In the genomic region with DNA sequence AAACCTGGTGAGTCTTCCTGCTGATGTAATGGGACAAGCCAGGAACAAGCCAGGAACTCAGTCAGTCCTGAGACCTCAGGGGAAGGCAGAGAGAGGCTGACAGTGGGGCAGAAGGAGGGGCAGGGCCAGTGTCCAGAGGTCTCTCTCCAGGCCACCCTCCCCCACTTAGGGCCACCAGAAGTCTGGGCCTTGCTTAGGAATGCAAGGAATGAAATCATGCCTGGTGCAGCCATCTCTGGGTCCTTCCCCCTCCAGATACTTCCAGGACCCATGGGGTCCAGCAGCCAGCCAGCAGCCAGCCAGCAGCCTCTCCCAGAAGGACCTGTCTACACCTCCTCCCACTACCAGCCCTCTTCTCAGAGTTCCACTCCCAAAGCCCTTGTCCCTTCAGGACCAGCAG, we compare ENCODE assay signal across 10 mouse cellular contexts. TPM values are rescaled to one million over a fixed set of nuclear protein-coding genes. Genes with fewer than 3 reads are reported as not detected.
A peak's percentile ranks its signal among the peaks of the same experiment; 100 is the strongest.
DNase-seq lines count a peak whose midpoint lies in the region; ATAC-seq and TF ChIP-seq lines count a peak whose summit lies in the region.
"Had no signal": no experiment of that assay in that cellular context is flagged by ENCODE, and none has a peak within 500 bp of the region (broad histone marks: within the 10 kb centered on the region; RNA-seq: fewer than 3 reads in every experiment).

No protein-coding gene starts in this region.

- intact Hi-C loops in gastrocnemius, adult 2 months (cut with DNase I), result no loop called here

- no peak for DNase-seq in gastrocnemius, adult 2 months
- DNase-seq in gastrocnemius, postnatal 10 days, result no peak
- peak; percentile 19 for DNase-seq in midbrain, embryonic 10.5 days (ENCODE audit: low spot score)
- peak; percentile 76 for DNase-seq in kidney, postnatal 10 days
- no peak for DNase-seq in stomach, postnatal 0 days (ENCODE audit: low spot score)
- DNase-seq in cerebellum, postnatal 14 days, result no peak
- no peak for DNase-seq in forebrain, postnatal 0 days
- DNase-seq: cerebellum, adult 8-10 months had no signal

- H3K36me3 ChIP-seq in midbrain, embryonic 10.5 days, result peaks cover 6% of the 10 kb centered on the region; the same call in 1 of the 2 replicates
- no peaks in the 10 kb centered on the region for H3K36me3 ChIP-seq in midbrain, embryonic 15.5 days (replicated peaks)
- no peaks in the 10 kb centered on the region for H3K36me3 ChIP-seq in stomach, postnatal 0 days (ENCODE audit: control insufficient read depth, insufficient read depth, low read length)
- H3K36me3 ChIP-seq in forebrain, postnatal 0 days (ENCODE audit: insufficient read depth), result no peaks in the 10 kb centered on the region

- peak overlapping the region; percentile 50 for H3K27ac ChIP-seq in gastrocnemius, adult 2 months
- peak overlapping the region; percentile 62 for H3K27ac ChIP-seq in midbrain, embryonic 10.5 days (replicated peaks)
- H3K27ac ChIP-seq in midbrain, embryonic 15.5 days, result no peak overlapping the region
- H3K27ac ChIP-seq in stomach, postnatal 0 days (replicated peaks), result no peak overlapping the region; the same call in 1 of the 2 replicates
- H3K27ac ChIP-seq in forebrain, postnatal 0 days (ENCODE audit: low read depth, low read length), result no peak overlapping the region

- H3K4me1 ChIP-seq in midbrain, embryonic 10.5 days, result peaks cover 76% of the 10 kb centered on the region
- H3K4me1 ChIP-seq in midbrain, embryonic 15.5 days, result peaks cover 13% of the 10 kb centered on the region
- peaks cover 18% of the 10 kb centered on the region for H3K4me1 ChIP-seq in stomach, postnatal 0 days (replicated peaks; ENCODE audit: control insufficient read depth, insufficient read depth)
- H3K4me1 ChIP-seq in forebrain, postnatal 0 days (ENCODE audit: insufficient read depth), result peaks cover 11% of the 10 kb centered on the region

- no peak overlapping the region for H3K4me3 ChIP-seq in gastrocnemius, adult 2 months
- H3K4me3 ChIP-seq in midbrain, embryonic 10.5 days, result no peak overlapping the region
- no peak overlapping the region for H3K4me3 ChIP-seq in midbrain, embryonic 15.5 days
- no peak overlapping the region for H3K4me3 ChIP-seq in stomach, postnatal 0 days (ENCODE audit: low read depth, low read length)
- H3K4me3 ChIP-seq in forebrain, postnatal 0 days (ENCODE audit: low read depth, low read length), result no peak overlapping the region

- TF ChIP-seq EP300 in stomach, postnatal 0 days (optimal IDR thresholded peaks at IDR 0.05), result no peak

- H3K9ac ChIP-seq in midbrain, embryonic 15.5 days, result no peak overlapping the region
- peak overlapping the region; percentile 31 for H3K9ac ChIP-seq in stomach, postnatal 0 days (ENCODE audit: low read length)
- H3K9ac ChIP-seq in forebrain, postnatal 0 days, result no peak overlapping the region

- no peak for ATAC-seq in midbrain, embryonic 15.5 days (replicated peaks)
- no peak for ATAC-seq in stomach, postnatal 0 days (ENCODE audit: low FRiP score, low TSS enrichment)
- no peak for ATAC-seq in forebrain, postnatal 0 days

- no peak overlapping the region for H3K4me2 ChIP-seq in midbrain, embryonic 15.5 days
- no peak overlapping the region for H3K4me2 ChIP-seq in stomach, postnatal 0 days (replicated peaks; ENCODE audit: low read depth)
- H3K4me2 ChIP-seq in forebrain, postnatal 0 days (ENCODE audit: low read depth), result no peak overlapping the region

- no peaks in the 10 kb centered on the region for H3K27me3 ChIP-seq in midbrain, embryonic 10.5 days (ENCODE audit: low read depth, poor library complexity, severe bottlenecking)
- H3K27me3 ChIP-seq in midbrain, embryonic 15.5 days (replicated peaks), result no peaks in the 10 kb centered on the region
- H3K27me3 ChIP-seq in stomach, postnatal 0 days (ENCODE audit: control insufficient read depth, insufficient read depth, low read length), result no peaks in the 10 kb centered on the region
- no peaks in the 10 kb centered on the region for H3K27me3 ChIP-seq in forebrain, postnatal 0 days (ENCODE audit: insufficient read depth, low read length)

- TF ChIP-seq CTCF in gastrocnemius, adult 2 months (IDR thresholded peaks at IDR 0.05), result no peak
- no peak for TF ChIP-seq CTCF in stomach, postnatal 0 days (IDR thresholded peaks at IDR 0.05; ENCODE audit: low read depth)
- no peak for TF ChIP-seq CTCF in forebrain, postnatal 0 days (IDR thresholded peaks at IDR 0.05; ENCODE audit: low read depth)

- H3K9me3 ChIP-seq in midbrain, embryonic 10.5 days (replicated peaks), result no peaks in the 10 kb centered on the region
- H3K9me3 ChIP-seq in midbrain, embryonic 15.5 days, result no peaks in the 10 kb centered on the region
- no peaks in the 10 kb centered on the region for H3K9me3 ChIP-seq in stomach, postnatal 0 days (ENCODE audit: control insufficient read depth, low read length)
- no peaks in the 10 kb centered on the region for H3K9me3 ChIP-seq in forebrain, postnatal 0 days (ENCODE audit: low read length)

RNA-seq across cellular contexts. Expression of a gene that starts 10.3 kb away (rescaled TPM):
- total RNA-seq in gastrocnemius, adult 2 months (2021), result 10 to 100 TPM; 13.0 to 13.1 TPM
- 10 to 100 TPM; 24.7 to 27.5 TPM for total RNA-seq in gastrocnemius, postnatal 10 days (2021)
- 29.2 and 30.5 TPM in 2 replicates for polyA plus RNA-seq in midbrain, embryonic 10.5 days (2016; fragmentation: Nextera tagmentation; extraction: Ambion mirVana)
- 22.8 and 24.8 TPM in 2 replicates for polyA plus RNA-seq in midbrain, embryonic 15.5 days (2015; fragmentation: Nextera tagmentation; extraction: Ambion mirVana)
- 9.8 and 12.0 TPM in 2 replicates for polyA plus RNA-seq in stomach, postnatal 0 days (2015; fragmentation: Nextera tagmentation; extraction: Ambion mirVana)
- total RNA-seq in forebrain, postnatal 0 days (2014; rRNA removed), result 35.2 and 49.1 TPM in 2 replicates
- 21.4 and 23.3 TPM in 2 replicates for polyA plus RNA-seq in forebrain, postnatal 0 days (2015; fragmentation: Nextera tagmentation; extraction: Ambion mirVana)

RNA-seq across cellular contexts. Expression of a gene that starts 10.3 kb away (rescaled TPM):
- 1 to 10 TPM; 2.4 to 3.2 TPM for total RNA-seq in gastrocnemius, adult 2 months (2021)
- 1 to 10 TPM; 5.5 to 7.0 TPM for total RNA-seq in gastrocnemius, postnatal 10 days (2021)
- 60.9 and 66.4 TPM in 2 replicates for polyA plus RNA-seq in midbrain, embryonic 10.5 days (2016; fragmentation: Nextera tagmentation; extraction: Ambion mirVana)
- polyA plus RNA-seq in midbrain, embryonic 15.5 days (2015; fragmentation: Nextera tagmentation; extraction: Ambion mirVana), result 20.9 and 21.6 TPM in 2 replicates
- polyA plus RNA-seq in stomach, postnatal 0 days (2015; fragmentation: Nextera tagmentation; extraction: Ambion mirVana), result 33.9 and 34.1 TPM in 2 replicates
- total RNA-seq in forebrain, postnatal 0 days (2014; rRNA removed), result 11.5 and 11.9 TPM in 2 replicates
- 7.4 and 11.5 TPM in 2 replicates for polyA plus RNA-seq in forebrain, postnatal 0 days (2015; fragmentation: Nextera tagmentation; extraction: Ambion mirVana)

RNA-seq across cellular contexts. Expression of a gene that starts 40.6 kb away (rescaled TPM):
- total RNA-seq in gastrocnemius, adult 2 months (2021), result not detected
- not detected for total RNA-seq in gastrocnemius, postnatal 10 days (2021)
- polyA plus RNA-seq in midbrain, embryonic 10.5 days (2016; fragmentation: Nextera tagmentation; extraction: Ambion mirVana), result 0.14 and 0.20 TPM in 2 replicates
- polyA plus RNA-seq in midbrain, embryonic 15.5 days (2015; fragmentation: Nextera tagmentation; extraction: Ambion mirVana), result 0.14 and 0.18 TPM in 2 replicates
- 20.1 and 27.2 TPM in 2 replicates for polyA plus RNA-seq in stomach, postnatal 0 days (2015; fragmentation: Nextera tagmentation; extraction: Ambion mirVana)
- total RNA-seq in forebrain, postnatal 0 days (2014; rRNA removed), result 0.10 and 0.15 TPM in 2 replicates
- 0.09 TPM in 1 of 2 replicates, not detected in the other for polyA plus RNA-seq in forebrain, postnatal 0 days (2015; fragmentation: Nextera tagmentation; extraction: Ambion mirVana)
- polyA plus RNA-seq: C2C12 had no signal

RNA-seq across cellular contexts. Expression of a gene that starts 43.5 kb away (rescaled TPM):
- total RNA-seq in gastrocnemius, adult 2 months (2021), result not detected
- not detected for total RNA-seq in gastrocnemius, postnatal 10 days (2021)
- polyA plus RNA-seq in midbrain, embryonic 10.5 days (2016; fragmentation: Nextera tagmentation; extraction: Ambion mirVana), result not detected in 2 replicates
- 0.40 TPM in 1 of 2 replicates, not detected in the other for polyA plus RNA-seq in midbrain, embryonic 15.5 days (2015; fragmentation: Nextera tagmentation; extraction: Ambion mirVana)
- polyA plus RNA-seq in stomach, postnatal 0 days (2015; fragmentation: Nextera tagmentation; extraction: Ambion mirVana), result 10.9 and 12.4 TPM in 2 replicates
- 0.24 and 0.85 TPM in 2 replicates for total RNA-seq in forebrain, postnatal 0 days (2014; rRNA removed)
- 0.12 and 0.50 TPM in 2 replicates for polyA plus RNA-seq in forebrain, postnatal 0 days (2015; fragmentation: Nextera tagmentation; extraction: Ambion mirVana)
- polyA plus RNA-seq: C2C12 had no signal

RNA-seq across cellular contexts. Expression of a gene that starts 47.0 kb away (rescaled TPM):
- total RNA-seq in gastrocnemius, adult 2 months (2021), result not detected
- not detected for total RNA-seq in gastrocnemius, postnatal 10 days (2021)
- polyA plus RNA-seq in midbrain, embryonic 10.5 days (2016; fragmentation: Nextera tagmentation; extraction: Ambion mirVana), result not detected in 2 replicates
- polyA plus RNA-seq in midbrain, embryonic 15.5 days (2015; fragmentation: Nextera tagmentation; extraction: Ambion mirVana), result not detected in 2 replicates
- polyA plus RNA-seq in stomach, postnatal 0 days (2015; fragmentation: Nextera tagmentation; extraction: Ambion mirVana), result 87.1 and 87.6 TPM in 2 replicates
- not detected in 2 replicates for total RNA-seq in forebrain, postnatal 0 days (2014; rRNA removed)
- polyA plus RNA-seq in forebrain, postnatal 0 days (2015; fragmentation: Nextera tagmentation; extraction: Ambion mirVana), result not detected in 2 replicates
- polyA plus RNA-seq: C2C12 had no signal

Comparison
In these comparisons a context has a peak if more than half of its experiments do, and no peak if none do; other contexts are left out.
1. H3K27ac ChIP-seq: peak in gastrocnemius, adult 2 months (single experiment) and midbrain, embryonic 10.5 days (single experiment); none in midbrain, embryonic 15.5 days (single experiment), stomach, postnatal 0 days (single experiment) and forebrain, postnatal 0 days (single experiment).
2. DNase-seq: peak in midbrain, embryonic 10.5 days (single experiment) and kidney, postnatal 10 days (single experiment); none in gastrocnemius, adult 2 months (single experiment), gastrocnemius, postnatal 10 days (single experiment), stomach, postnatal 0 days (single experiment), cerebellum, postnatal 14 days (0 of 2) and forebrain, postnatal 0 days (single experiment).
3. RNA of a gene that starts 40.6 kb away (polyA plus RNA-seq): 20.1 to 27.2 TPM in stomach, postnatal 0 days; 0.14 to 0.20 TPM in midbrain, embryonic 10.5 days, 0.14 to 0.18 TPM in midbrain, embryonic 15.5 days and 0.09 TPM in forebrain, postnatal 0 days; every median in the first group is over 10 times any median in the second.